Mouse (Mus musculus) ovary, adult 18-20 months (tissue): ENCODE measurements around the gene Dll1.

Source experiments
- DNase-seq: peaks from one replicate; pipeline ENCODE4 v3.0.0; 2022; ENCODE audit warnings: low spot score, mixed read lengths

Gene Dll1

GRCm38 (mm10) chr17:15325976-15326842 is 50.5 kb downstream of the Dll1 start:
- no peak for DNase-seq

- no peak for DNase-seq
Measured at GRCm38 (mm10) chr17:15323191-15323834, 53.4 kb downstream of the Dll1 start.
